Mouse (Mus musculus): ENCODE measurements around the gene N4bp2l2. TPM values are rescaled to one million over a fixed set of nuclear protein-coding genes. Genes with fewer than 3 reads are reported as not detected.

N4bp2l2 gene
- polyA plus RNA-seq, 1 experiment from 2014 or later: 44.2 TPM

GRCm38 (mm10) chr5:150622792-150623191 is 43.2 kb downstream of the N4bp2l2 start:
- Histone ChIP-seq H3K27me3 (ENCODE audit: control insufficient read depth, insufficient read depth, low read length) (no peaks in the 10 kb centered on the region), H3K36me3 (ENCODE audit: control insufficient read depth, insufficient read depth, low read length) (no peaks in the 10 kb centered on the region), H3K4me2 (replicated peaks; ENCODE audit: low read depth, low read length) (no peak overlapping the region), H3K4me3 (ENCODE audit: low read length) (no peak overlapping the region), H3K4me1 (ENCODE audit: control insufficient read depth, insufficient read depth, low read length) (no peaks in the 10 kb centered on the region), H3K9me3 (ENCODE audit: control insufficient read depth, low read length) (no peaks in the 10 kb centered on the region), H3K9ac (ENCODE audit: low read depth, low read length) (no peak overlapping the region), H3K27ac (ENCODE audit: low read depth, low read length) (no peak overlapping the region)
- WGBS: 33% methylated on average over 1 of the region's 1 CpGs
- 0 out of 2 replicates have a peak, but pooled peaks have one; percentile 37 for ATAC-seq (ENCODE audit: low FRiP score, low TSS enrichment)

GRCm38 (mm10) chr5:150621592-150621991 is 44.4 kb downstream of the N4bp2l2 start:
- no peaks in the 10 kb centered on the region for H3K4me1 ChIP-seq (ENCODE audit: control insufficient read depth, insufficient read depth, low read length)
- 86% methylated on average over 3 of the region's 3 CpGs for WGBS
- H3K4me2 ChIP-seq (replicated peaks; ENCODE audit: low read depth, low read length): no peak overlapping the region
- H3K36me3 ChIP-seq (ENCODE audit: control insufficient read depth, insufficient read depth, low read length): no peaks in the 10 kb centered on the region
- no peak overlapping the region for H3K4me3 ChIP-seq (ENCODE audit: low read length)
- no peaks in the 10 kb centered on the region for H3K27me3 ChIP-seq (ENCODE audit: control insufficient read depth, insufficient read depth, low read length)
- no peaks in the 10 kb centered on the region for H3K9me3 ChIP-seq (ENCODE audit: control insufficient read depth, low read length)
- ATAC-seq (ENCODE audit: low FRiP score, low TSS enrichment): no peak
- H3K9ac ChIP-seq (ENCODE audit: low read depth, low read length): no peak overlapping the region
- H3K27ac ChIP-seq (ENCODE audit: low read depth, low read length): no peak overlapping the region

DNA sequence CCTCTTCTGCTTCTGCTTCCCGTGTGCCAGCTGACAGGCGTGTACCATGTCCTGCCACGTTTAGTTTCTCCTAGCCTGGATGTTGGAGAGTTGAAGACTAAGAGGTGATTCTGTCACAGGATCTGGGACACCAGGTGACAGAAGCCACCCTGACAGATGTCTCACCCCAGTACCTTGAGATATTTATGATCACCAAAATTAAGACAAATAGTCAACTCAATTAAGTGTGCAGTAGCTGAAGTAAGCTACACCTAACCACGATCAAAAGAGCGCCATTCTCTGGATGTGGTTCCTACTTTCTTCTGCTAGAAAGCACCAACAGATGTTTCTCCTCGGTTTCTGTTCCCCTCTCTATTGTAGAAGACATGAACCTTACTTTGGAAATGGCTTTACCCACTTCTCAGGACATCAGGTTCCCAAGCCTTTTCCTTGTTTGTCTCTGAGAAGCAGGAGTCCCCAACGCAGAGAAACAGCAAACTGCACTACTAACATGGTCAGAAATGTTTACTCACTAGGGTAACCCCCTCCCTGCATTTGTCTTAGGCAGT is 45.3 kb downstream of the N4bp2l2 start:
- Histone ChIP-seq H3K4me2 (replicated peaks; ENCODE audit: low read depth, low read length) (no peak overlapping the region), H3K4me3 (ENCODE audit: low read length) (no peak overlapping the region), H3K9me3 (ENCODE audit: control insufficient read depth, low read length) (no peaks in the 10 kb centered on the region), H3K9ac (ENCODE audit: low read depth, low read length) (no peak overlapping the region), H3K36me3 (ENCODE audit: control insufficient read depth, insufficient read depth, low read length) (no peaks in the 10 kb centered on the region), H3K27me3 (ENCODE audit: control insufficient read depth, insufficient read depth, low read length) (no peaks in the 10 kb centered on the region), H3K27ac (ENCODE audit: low read depth, low read length) (no peak overlapping the region), H3K4me1 (ENCODE audit: control insufficient read depth, insufficient read depth, low read length) (no peaks in the 10 kb centered on the region)
- WGBS: 79% methylated on average over 7 of the region's 7 CpGs
- ATAC-seq (ENCODE audit: low FRiP score, low TSS enrichment): no peak

DNA sequence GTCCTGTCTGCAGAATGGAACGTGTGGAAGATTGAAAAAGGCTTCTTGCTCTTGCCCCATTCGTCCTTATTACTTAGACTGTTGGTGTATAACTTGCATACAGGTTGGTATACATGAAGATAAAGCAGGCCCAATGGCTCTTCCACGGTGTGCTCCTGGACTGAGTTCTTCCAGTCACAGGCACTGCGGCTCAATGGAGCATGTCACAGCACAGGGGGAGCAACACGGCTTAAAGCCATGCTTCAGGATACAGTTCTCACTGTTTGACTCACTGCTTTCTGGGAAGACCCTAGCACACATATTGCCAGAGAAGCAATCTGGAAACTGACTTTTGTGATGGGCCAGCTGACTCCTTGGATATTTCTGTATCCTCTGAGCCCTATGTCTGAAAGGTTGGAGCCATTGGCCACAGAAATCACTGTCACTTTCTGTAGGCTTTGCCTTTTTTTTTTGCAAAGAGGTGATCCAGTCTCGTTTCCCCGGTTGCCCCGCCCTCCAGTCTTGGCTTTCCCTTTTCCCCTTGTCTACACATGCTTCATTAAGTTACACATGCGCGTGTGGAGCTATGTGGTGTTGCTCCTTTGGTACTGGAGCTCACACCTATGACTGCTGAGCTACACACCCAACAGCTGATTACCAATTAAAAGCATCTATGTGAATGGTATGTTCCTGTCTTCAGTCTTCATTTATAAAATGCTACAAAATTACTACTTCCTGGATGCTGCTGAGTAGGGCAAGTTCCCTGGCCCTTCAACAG is 47.2 kb downstream of the N4bp2l2 start:
- H3K27me3 ChIP-seq (ENCODE audit: control insufficient read depth, insufficient read depth, low read length): no peaks in the 10 kb centered on the region
- no peaks in the 10 kb centered on the region for H3K9me3 ChIP-seq (ENCODE audit: control insufficient read depth, low read length)
- no peak overlapping the region for H3K4me3 ChIP-seq (ENCODE audit: low read length)
- H3K9ac ChIP-seq (ENCODE audit: low read depth, low read length): no peak overlapping the region
- ATAC-seq (ENCODE audit: low FRiP score, low TSS enrichment): peak; percentile 81
- 57% methylated on average over 10 of the region's 10 CpGs for whole genome bisulfite sequencing
- no peak overlapping the region for H3K4me2 ChIP-seq (replicated peaks; ENCODE audit: low read depth, low read length)
- no peaks in the 10 kb centered on the region for H3K4me1 ChIP-seq (ENCODE audit: control insufficient read depth, insufficient read depth, low read length)
- H3K36me3 ChIP-seq (ENCODE audit: control insufficient read depth, insufficient read depth, low read length): no peaks in the 10 kb centered on the region
- no peak overlapping the region; the same call in 1 of the 2 replicates for H3K27ac ChIP-seq (ENCODE audit: low read depth, low read length)

DNA sequence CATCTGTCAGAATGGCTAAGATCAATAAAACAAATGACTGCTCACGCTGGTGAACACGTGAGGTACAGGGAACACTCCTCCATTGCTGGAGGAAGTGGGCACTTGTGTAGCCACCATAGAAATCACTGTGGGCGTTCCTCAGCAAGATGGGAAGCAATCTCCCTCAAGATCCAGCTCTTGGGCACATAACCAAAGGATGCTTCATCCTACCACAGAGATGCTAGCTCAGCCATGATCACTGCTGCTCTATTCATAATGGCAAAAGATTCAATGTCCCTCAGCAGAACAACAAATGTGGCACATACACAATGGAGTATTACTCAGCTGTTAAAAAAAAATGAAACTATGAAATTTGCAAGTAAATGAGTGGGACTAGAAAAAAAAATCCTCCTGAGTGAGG is 49.3 kb downstream of the N4bp2l2 start:
- H3K4me3 ChIP-seq (ENCODE audit: low read length): no peak overlapping the region
- H3K4me2 ChIP-seq (replicated peaks; ENCODE audit: low read depth, low read length): no peak overlapping the region
- no peaks in the 10 kb centered on the region for H3K9me3 ChIP-seq (ENCODE audit: control insufficient read depth, low read length)
- no peaks in the 10 kb centered on the region for H3K27me3 ChIP-seq (ENCODE audit: control insufficient read depth, insufficient read depth, low read length)
- H3K9ac ChIP-seq (ENCODE audit: low read depth, low read length): no peak overlapping the region
- ATAC-seq (ENCODE audit: low FRiP score, low TSS enrichment): no peak
- WGBS: 76% methylated on average over 3 of the region's 3 CpGs
- no peaks in the 10 kb centered on the region for H3K36me3 ChIP-seq (ENCODE audit: control insufficient read depth, insufficient read depth, low read length)
- H3K4me1 ChIP-seq (ENCODE audit: control insufficient read depth, insufficient read depth, low read length): no peaks in the 10 kb centered on the region
- no peak overlapping the region for H3K27ac ChIP-seq (ENCODE audit: low read depth, low read length)

DNA sequence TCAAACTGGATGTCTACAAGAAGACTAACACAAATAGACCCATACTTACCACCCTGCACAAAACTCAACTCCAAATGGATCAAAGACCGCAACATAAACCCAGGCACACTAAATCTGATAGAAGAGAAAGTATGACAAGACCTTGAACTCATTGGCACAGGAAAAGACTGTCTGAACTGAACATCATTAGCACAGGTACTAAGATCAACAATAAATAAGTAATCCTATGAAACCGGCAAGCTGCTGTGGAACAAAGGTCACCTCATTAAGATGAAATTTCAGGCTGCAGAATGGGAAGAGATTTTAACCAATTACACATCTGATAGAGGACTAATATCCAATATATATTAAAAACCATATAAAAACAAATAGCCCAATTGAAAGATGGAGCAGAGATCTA is 49.8 kb downstream of the N4bp2l2 start:
- Histone ChIP-seq H3K4me1 (ENCODE audit: control insufficient read depth, insufficient read depth, low read length) (no peaks in the 10 kb centered on the region), H3K36me3 (ENCODE audit: control insufficient read depth, insufficient read depth, low read length) (no peaks in the 10 kb centered on the region), H3K27me3 (ENCODE audit: control insufficient read depth, insufficient read depth, low read length) (no peaks in the 10 kb centered on the region), H3K9me3 (ENCODE audit: control insufficient read depth, low read length) (no peaks in the 10 kb centered on the region), H3K9ac (ENCODE audit: low read depth, low read length) (no peak overlapping the region), H3K27ac (ENCODE audit: low read depth, low read length) (no peak overlapping the region), H3K4me3 (ENCODE audit: low read length) (no peak overlapping the region), H3K4me2 (replicated peaks; ENCODE audit: low read depth, low read length) (no peak overlapping the region)
- no peak for ATAC-seq (ENCODE audit: low FRiP score, low TSS enrichment)
- 95% methylated on average over 2 of the region's 2 CpGs for WGBS

DNA sequence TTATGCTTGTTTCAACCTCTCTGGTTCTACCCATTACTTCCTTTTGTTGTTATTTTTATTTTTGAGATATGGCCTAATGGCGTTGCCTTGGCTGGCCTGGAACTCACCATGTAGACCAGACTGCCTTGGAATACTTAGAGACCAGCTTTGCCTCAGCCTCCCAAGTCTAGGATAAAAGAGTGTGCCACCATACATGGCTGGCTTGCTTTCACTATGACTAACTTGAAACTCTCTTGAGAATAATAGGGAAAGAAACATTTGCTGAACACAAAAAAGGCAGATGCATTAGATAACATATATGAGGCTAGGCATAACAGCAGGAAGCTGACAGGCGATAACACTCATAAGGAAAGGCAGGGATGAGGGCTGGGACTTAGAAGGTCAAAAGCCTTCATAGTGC is 51.9 kb downstream of the N4bp2l2 start:
- Histone ChIP-seq H3K4me1 (ENCODE audit: control insufficient read depth, insufficient read depth, low read length) (no peaks in the 10 kb centered on the region), H3K4me3 (ENCODE audit: low read length) (no peak overlapping the region), H3K9me3 (ENCODE audit: control insufficient read depth, low read length) (no peaks in the 10 kb centered on the region), H3K9ac (ENCODE audit: low read depth, low read length) (no peak overlapping the region), H3K27ac (ENCODE audit: low read depth, low read length) (no peak overlapping the region), H3K27me3 (ENCODE audit: control insufficient read depth, insufficient read depth, low read length) (no peaks in the 10 kb centered on the region), H3K36me3 (ENCODE audit: control insufficient read depth, insufficient read depth, low read length) (no peaks in the 10 kb centered on the region), H3K4me2 (replicated peaks; ENCODE audit: low read depth, low read length) (no peak overlapping the region)
- no peak for ATAC-seq (ENCODE audit: low FRiP score, low TSS enrichment)
- 89% methylated on average over 2 of the region's 2 CpGs for WGBS

DNA sequence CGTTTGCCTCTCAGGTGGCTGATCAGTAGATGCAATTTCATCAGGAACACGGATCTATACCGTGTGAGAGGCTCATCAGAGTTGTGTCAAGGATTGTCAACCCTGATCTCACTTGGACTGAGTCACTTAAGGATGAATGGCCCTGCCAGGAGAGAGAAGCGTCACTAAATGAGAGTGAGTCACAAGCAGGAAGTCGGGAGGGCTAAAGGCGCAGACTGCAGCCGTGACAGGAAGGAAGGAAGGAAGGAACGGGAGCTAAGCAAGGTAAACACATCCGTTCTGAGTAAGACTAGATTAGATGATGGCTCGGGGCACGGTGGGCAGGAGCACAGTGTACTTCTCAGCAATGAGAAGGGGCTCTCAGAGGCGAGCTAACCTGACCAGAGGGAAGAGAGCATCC is 54.3 kb downstream of the N4bp2l2 start:
- Histone ChIP-seq H3K27ac (ENCODE audit: low read depth, low read length) (no peak overlapping the region), H3K4me3 (ENCODE audit: low read length) (no peak overlapping the region), H3K9me3 (ENCODE audit: control insufficient read depth, low read length) (no peaks in the 10 kb centered on the region), H3K9ac (ENCODE audit: low read depth, low read length) (no peak overlapping the region), H3K4me1 (ENCODE audit: control insufficient read depth, insufficient read depth, low read length) (no peaks in the 10 kb centered on the region), H3K36me3 (ENCODE audit: control insufficient read depth, insufficient read depth, low read length) (no peaks in the 10 kb centered on the region), H3K27me3 (ENCODE audit: control insufficient read depth, insufficient read depth, low read length) (no peaks in the 10 kb centered on the region), H3K4me2 (replicated peaks; ENCODE audit: low read depth, low read length) (no peak overlapping the region)
- 48% methylated on average over 12 of the region's 12 CpGs for WGBS
- 0 out of 2 replicates have a peak, but pooled peaks have one; percentile 24 for ATAC-seq (ENCODE audit: low FRiP score, low TSS enrichment)

GRCm38 (mm10) chr5:150611136-150611535 is 54.8 kb downstream of the N4bp2l2 start:
- 38% methylated on average over 1 of the region's 1 CpGs for WGBS
- Histone ChIP-seq H3K9me3 (ENCODE audit: control insufficient read depth, low read length) (no peaks in the 10 kb centered on the region), H3K4me1 (ENCODE audit: control insufficient read depth, insufficient read depth, low read length) (no peaks in the 10 kb centered on the region), H3K4me2 (replicated peaks; ENCODE audit: low read depth, low read length) (no peak overlapping the region), H3K9ac (ENCODE audit: low read depth, low read length) (no peak overlapping the region), H3K27ac (ENCODE audit: low read depth, low read length) (no peak overlapping the region), H3K27me3 (ENCODE audit: control insufficient read depth, insufficient read depth, low read length) (no peaks in the 10 kb centered on the region), H3K36me3 (ENCODE audit: control insufficient read depth, insufficient read depth, low read length) (no peaks in the 10 kb centered on the region), H3K4me3 (ENCODE audit: low read length) (no peak overlapping the region)
- ATAC-seq (ENCODE audit: low FRiP score, low TSS enrichment): no peak
